Mouse (Mus musculus) ES-E14 (cell line): ENCODE measurements around the gene Rhebl1.

Source experiments
- HCFC1 ChIP-seq: IDR thresholded peaks from 2 replicates; pipeline ENCODE4 v1.6.1; 2012; ENCODE audit warnings: low read length, inconsistent platforms, borderline replicate concordance; ENCODE audit not compliant: insufficient read depth
- ZC3H11A ChIP-seq: IDR thresholded peaks from 2 replicates; pipeline ENCODE4 v1.6.1; 2012; ENCODE audit warnings: low read depth, mild to moderate bottlenecking, inconsistent platforms, low read length, borderline replicate concordance

DNA sequence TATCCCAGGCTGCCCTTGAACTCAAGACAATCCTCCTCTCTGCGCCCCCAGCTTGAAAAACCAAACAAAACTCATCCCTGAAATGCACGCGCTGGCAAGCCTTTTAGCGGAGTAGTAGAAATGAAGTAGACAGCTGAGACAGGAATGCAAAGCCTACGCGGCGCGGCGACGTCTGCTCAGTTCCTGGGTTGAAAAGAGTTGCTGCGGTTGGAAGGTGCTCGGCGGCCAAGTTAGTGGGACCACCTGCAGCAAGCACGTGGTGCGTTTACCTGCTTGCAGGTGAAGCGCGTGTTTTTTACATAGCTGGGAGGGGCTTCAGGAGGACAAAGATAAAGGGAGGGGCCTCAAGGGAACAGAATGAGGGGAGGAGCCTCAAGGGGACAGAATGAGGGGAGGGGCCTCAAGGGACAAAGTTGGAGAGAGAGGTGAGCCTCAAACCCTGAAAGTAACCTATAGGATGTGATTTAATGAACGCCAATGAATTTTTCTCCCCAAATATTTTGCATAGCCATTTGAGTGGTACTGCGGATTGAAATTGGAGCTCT, 3.1 kb downstream of the Rhebl1 start:
- TF ChIP-seq ZC3H11A (no peak), HCFC1 (no peak)
